Mouse (Mus musculus): ENCODE results near the gene Ccdc96. TPM values are rescaled to one million over a fixed set of nuclear protein-coding genes. Genes with fewer than 3 reads are reported as not detected.

The Ccdc96 gene
- polyA plus RNA-seq, 1 experiment from 2014 or later: 0.74 TPM

- 89% methylated on average over 4 of the region's 4 CpGs for WGBS
- no peak overlapping the region for H3K27ac ChIP-seq
- H3K9me3 ChIP-seq (replicated peaks; ENCODE audit: low read length): no peaks in the 10 kb centered on the region
- H3K4me2 ChIP-seq (ENCODE audit: low read length): no peak overlapping the region
- no peaks in the 10 kb centered on the region for H3K27me3 ChIP-seq (ENCODE audit: insufficient read depth, low read length)
- peaks cover 20% of the 10 kb centered on the region for H3K4me1 ChIP-seq (replicated peaks; ENCODE audit: insufficient read depth, low read length)
- ATAC-seq (replicated peaks; ENCODE audit: low FRiP score, low read depth) (no peak), DNase-seq (ENCODE audit: low spot score) (no peak)
- H3K4me3 ChIP-seq (replicated peaks; ENCODE audit: low read depth, low read length): no peak overlapping the region
- H3K9ac ChIP-seq (ENCODE audit: low read depth, low read length): no peak overlapping the region
- no peak for TF ChIP-seq CTCF (IDR thresholded peaks at IDR 0.05; ENCODE audit: low read depth)
- H3K36me3 ChIP-seq (ENCODE audit: insufficient read depth, low read length): peaks cover 4% of the 10 kb centered on the region; the same call in 1 of the 2 replicates
Measured at GRCm38 (mm10) chr5:36480398-36480797, 4.0 kb upstream of the Ccdc96 start.

GRCm38 (mm10) chr5:36481114-36481513, 3.3 kb upstream of the Ccdc96 start:
- H3K4me2 ChIP-seq (ENCODE audit: low read length): no peak overlapping the region
- H3K36me3 ChIP-seq (ENCODE audit: insufficient read depth, low read length): peaks cover under 1% of the 10 kb centered on the region; the same call in 1 of the 2 replicates
- H3K27me3 ChIP-seq (ENCODE audit: insufficient read depth, low read length): peaks cover 4% of the 10 kb centered on the region; the same call in 1 of the 2 replicates
- DNase-seq (ENCODE audit: low spot score): no peak
- H3K4me3 ChIP-seq (replicated peaks; ENCODE audit: low read depth, low read length): no peak overlapping the region
- no peak for ATAC-seq (replicated peaks; ENCODE audit: low FRiP score, low read depth)
- H3K27ac ChIP-seq: no peak overlapping the region
- no peak overlapping the region for H3K9ac ChIP-seq (ENCODE audit: low read depth, low read length)
- TF ChIP-seq CTCF (IDR thresholded peaks at IDR 0.05; ENCODE audit: low read depth): peak; percentile 54; the same call in 1 of the 2 replicates
- H3K4me1 ChIP-seq (replicated peaks; ENCODE audit: insufficient read depth, low read length): peaks cover 20% of the 10 kb centered on the region
- WGBS: 61% methylated on average over 1 of the region's 1 CpGs
- no peaks in the 10 kb centered on the region for H3K9me3 ChIP-seq (replicated peaks; ENCODE audit: low read length)

GRCm38 (mm10) chr5:36483203-36484101, 936 bp upstream of the Ccdc96 start:
- Histone ChIP-seq H3K27me3 (ENCODE audit: insufficient read depth, low read length) (peaks cover 4% of the 10 kb centered on the region; the same call in 1 of the 2 replicates), H3K27ac (peak overlapping the region; percentile 77), H3K36me3 (ENCODE audit: insufficient read depth, low read length) (no peaks in the 10 kb centered on the region), H3K4me1 (replicated peaks; ENCODE audit: insufficient read depth, low read length) (peaks cover 20% of the 10 kb centered on the region), H3K9me3 (replicated peaks; ENCODE audit: low read length) (no peaks in the 10 kb centered on the region), H3K4me3 (replicated peaks; ENCODE audit: low read depth, low read length) (peak overlapping the region; percentile 92), H3K9ac (ENCODE audit: low read depth, low read length) (peak overlapping the region; percentile 91), H3K4me2 (ENCODE audit: low read length) (peak overlapping the region; percentile 92)
- WGBS: 1% methylated on average over 57 of the region's 58 CpGs
- DNase-seq (ENCODE audit: low spot score): peak; percentile 56
- peak; percentile 23; the same call in 1 of the 2 replicates for ATAC-seq (replicated peaks; ENCODE audit: low FRiP score, low read depth)
- TF ChIP-seq CTCF (IDR thresholded peaks at IDR 0.05; ENCODE audit: low read depth): no peak

GRCm38 (mm10) chr5:36485306-36485705, 918 bp downstream of the Ccdc96 start:
- TF ChIP-seq CTCF (IDR thresholded peaks at IDR 0.05; ENCODE audit: low read depth): no peak
- Histone ChIP-seq H3K4me1 (replicated peaks; ENCODE audit: insufficient read depth, low read length) (peaks cover 20% of the 10 kb centered on the region), H3K4me2 (ENCODE audit: low read length) (peak overlapping the region; percentile 92), H3K9ac (ENCODE audit: low read depth, low read length) (no peak overlapping the region), H3K9me3 (replicated peaks; ENCODE audit: low read length) (no peaks in the 10 kb centered on the region), H3K27ac (no peak overlapping the region), H3K4me3 (replicated peaks; ENCODE audit: low read depth, low read length) (peak overlapping the region; percentile 41), H3K36me3 (ENCODE audit: insufficient read depth, low read length) (no peaks in the 10 kb centered on the region), H3K27me3 (ENCODE audit: insufficient read depth, low read length) (peaks cover 4% of the 10 kb centered on the region; the same call in 1 of the 2 replicates)
- DNase-seq (ENCODE audit: low spot score) (no peak), ATAC-seq (replicated peaks; ENCODE audit: low FRiP score, low read depth) (no peak)
- WGBS: 41% methylated on average over 19 of the region's 19 CpGs

- Histone ChIP-seq H3K27ac (no peak overlapping the region), H3K36me3 (ENCODE audit: insufficient read depth, low read length) (peaks cover 28% of the 10 kb centered on the region), H3K9ac (ENCODE audit: low read depth, low read length) (no peak overlapping the region), H3K4me1 (replicated peaks; ENCODE audit: insufficient read depth, low read length) (peaks cover 7% of the 10 kb centered on the region), H3K27me3 (ENCODE audit: insufficient read depth, low read length) (peaks cover 4% of the 10 kb centered on the region; the same call in 1 of the 2 replicates), H3K9me3 (replicated peaks; ENCODE audit: low read length) (no peaks in the 10 kb centered on the region), H3K4me2 (ENCODE audit: low read length) (no peak overlapping the region), H3K4me3 (replicated peaks; ENCODE audit: low read depth, low read length) (no peak overlapping the region)
- DNase-seq (ENCODE audit: low spot score) (peak; percentile 65), ATAC-seq (replicated peaks; ENCODE audit: low FRiP score, low read depth) (no peak)
- WGBS: 52% methylated on average over 2 of the region's 2 CpGs
- peak; percentile 74 for TF ChIP-seq CTCF (IDR thresholded peaks at IDR 0.05; ENCODE audit: low read depth)
Measured at GRCm38 (mm10) chr5:36489225-36489624, 4.8 kb downstream of the Ccdc96 start.

GRCm38 (mm10) chr5:36493919-36494318, 9.5 kb downstream of the Ccdc96 start:
- Histone ChIP-seq H3K4me2 (ENCODE audit: low read length) (no peak overlapping the region), H3K36me3 (ENCODE audit: insufficient read depth, low read length) (peaks cover 45% of the 10 kb centered on the region), H3K4me1 (replicated peaks; ENCODE audit: insufficient read depth, low read length) (no peaks in the 10 kb centered on the region), H3K4me3 (replicated peaks; ENCODE audit: low read depth, low read length) (no peak overlapping the region), H3K9ac (ENCODE audit: low read depth, low read length) (no peak overlapping the region), H3K27me3 (ENCODE audit: insufficient read depth, low read length) (no peaks in the 10 kb centered on the region), H3K9me3 (replicated peaks; ENCODE audit: low read length) (no peaks in the 10 kb centered on the region), H3K27ac (no peak overlapping the region)
- TF ChIP-seq CTCF (IDR thresholded peaks at IDR 0.05; ENCODE audit: low read depth): no peak
- DNase-seq (ENCODE audit: low spot score) (no peak), ATAC-seq (replicated peaks; ENCODE audit: low FRiP score, low read depth) (no peak)
- WGBS: 87% methylated on average over 6 of the region's 6 CpGs

All from kidney, postnatal 0 days (tissue).